Mouse (Mus musculus) midbrain, embryonic 12.5 days (tissue): ENCODE results near the gene Shank1. TPM values are rescaled to one million over a fixed set of nuclear protein-coding genes. Genes with fewer than 3 reads are reported as not detected.

ENCODE experiments used
- ATAC-seq: fragments of 200-750 bp; cut with Nextera tagmentation; 2 replicates; pipeline ENCODE4 v1.8.0; 2017; ENCODE audit warnings: low read depth, moderate TSS enrichment, moderate library complexity; ENCODE audit not compliant: low FRiP score
- H3K27ac ChIP-seq: fragments of 300-500 bp; sonication (generic); replicated peaks from 2 replicates; pipeline ENCODE4 v1.5.1; 2016; ENCODE audit warnings: mild to moderate bottlenecking
- H3K27me3 ChIP-seq: fragments of 300-500 bp; sonication (generic); 2 replicates; pipeline ENCODE4 v1.6.1; 2016; ENCODE audit warnings: mild to moderate bottlenecking
- H3K36me3 ChIP-seq: fragments of 300-500 bp; sonication (generic); 2 replicates; pipeline ENCODE4 v1.6.1; 2016
- H3K4me1 ChIP-seq: fragments of 300-500 bp; sonication (generic); 2 replicates; pipeline ENCODE4 v1.6.1; 2016
- H3K4me2 ChIP-seq: fragments of 300-500 bp; sonication (generic); replicated peaks from 2 replicates; pipeline ENCODE4 v1.6.1; 2016; ENCODE audit warnings: mild to moderate bottlenecking, moderate library complexity
- H3K4me3 ChIP-seq: fragments of 300-500 bp; sonication (generic); 2 replicates; pipeline ENCODE4 v1.5.1; 2016; ENCODE audit warnings: mild to moderate bottlenecking
- H3K9ac ChIP-seq: fragments of 300-500 bp; sonication (generic); replicated peaks from 2 replicates; pipeline ENCODE4 v1.6.1; 2016; ENCODE audit warnings: mild to moderate bottlenecking, moderate library complexity
- H3K9me3 ChIP-seq: fragments of 300-500 bp; sonication (generic); 2 replicates; pipeline ENCODE4 v1.6.1; 2016; ENCODE audit warnings: mild to moderate bottlenecking
- WGBS: fragments of 180-500 bp; shearing (Covaris S2); methylation state at CpG from one replicate; pipeline ENCODE4 v1.1.7; 2016; 5-methylcytosine and 5-hydroxymethylcytosine counted together
- polyA plus RNA-seq: library from polyadenylated mRNA; unstranded; fragments of >200 nt; fragmentation: Nextera tagmentation; extraction: Ambion mirVana; gene quantifications from 2 replicates; pipeline ENCODE4 v1.2.1, GENCODE M21; 2016

Gene Shank1
- polyA plus RNA-seq, 1 experiment from 2014 or later: 8.5 TPM

- WGBS: under 1% methylated on average over 54 of the region's 54 CpGs
- H3K4me1 ChIP-seq: peaks cover 44% of the 10 kb centered on the region
- no peaks in the 10 kb centered on the region for H3K9me3 ChIP-seq
- H3K36me3 ChIP-seq: no peaks in the 10 kb centered on the region
- peak overlapping the region; percentile 60 for H3K9ac ChIP-seq
- H3K27me3 ChIP-seq: peaks cover 77% of the 10 kb centered on the region
- peak; percentile 74 for ATAC-seq
- peak overlapping the region; percentile 45 for H3K4me3 ChIP-seq
- H3K4me2 ChIP-seq: peak overlapping the region; percentile 80
- H3K27ac ChIP-seq: peak overlapping the region; percentile 94
Measured at GRCm38 (mm10) chr7:44359908-44360672, 50.0 kb downstream of the Shank1 start.

DNA sequence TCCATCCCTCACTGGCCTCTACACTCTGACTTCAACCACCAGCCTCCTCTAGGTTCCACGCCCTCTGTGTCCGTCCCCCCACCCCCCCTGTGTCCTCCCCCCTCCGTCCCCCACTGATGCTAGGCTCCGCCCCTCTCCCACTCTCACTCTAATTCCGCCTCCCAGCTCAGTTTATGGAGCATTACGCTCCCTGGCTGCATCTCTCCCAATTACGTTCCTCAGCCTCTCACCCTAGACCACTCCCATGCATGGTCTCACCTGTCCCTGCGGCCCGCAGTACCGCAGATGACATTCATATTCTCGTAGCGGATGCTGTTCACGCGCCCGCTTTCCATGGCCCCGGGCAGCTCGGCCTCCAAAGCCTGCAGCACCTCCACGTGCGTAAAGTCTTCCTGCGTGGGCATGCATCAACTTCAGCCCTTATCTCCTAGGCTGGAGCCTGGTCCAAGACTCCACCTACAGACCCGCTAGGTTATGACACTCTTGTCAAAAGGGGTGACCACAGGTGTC lies 50.8 kb downstream of the Shank1 start:
- peaks cover 69% of the 10 kb centered on the region for H3K27me3 ChIP-seq
- H3K27ac ChIP-seq: no peak overlapping the region
- peak overlapping the region; percentile 55; the same call in 1 of the 2 replicates for H3K9ac ChIP-seq

DNA sequence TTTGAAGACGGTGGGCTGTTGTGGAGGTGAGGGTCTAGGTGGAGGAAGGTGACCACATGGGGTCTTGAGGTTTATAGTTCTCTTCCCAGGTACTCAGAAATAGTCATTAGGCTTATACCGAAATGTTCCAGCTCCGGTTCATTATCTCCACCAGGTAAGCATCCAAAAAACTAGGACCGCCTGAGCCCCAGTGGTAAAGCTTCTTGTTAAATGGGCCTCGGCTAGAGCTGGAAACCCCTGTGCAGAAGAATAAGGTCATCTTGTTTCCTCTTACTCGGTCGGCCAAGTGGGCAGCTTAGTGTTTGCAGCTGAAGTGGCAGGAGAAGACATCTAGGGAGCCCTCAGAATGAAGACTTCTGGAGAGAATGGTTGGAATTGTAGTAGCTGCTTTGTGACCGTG lies 62.6 kb downstream of the Shank1 start:
- H3K27me3 ChIP-seq: 0 out of 2 replicates have a peak, but pooled peaks cover 3% of the 10 kb centered on the region

More for the DNA sequence above, 50.8 kb downstream of the Shank1 start:
- Histone ChIP-seq H3K36me3 (no peaks in the 10 kb centered on the region), H3K4me3 (peak overlapping the region; percentile 45), H3K9me3 (no peaks in the 10 kb centered on the region), H3K4me2 (peak overlapping the region; percentile 80), H3K4me1 (peaks cover 39% of the 10 kb centered on the region)
- 11% methylated on average over 21 of the region's 21 CpGs for WGBS
- ATAC-seq: 0 out of 2 replicates have a peak, but pooled peaks have one; percentile 16

GRCm38 (mm10) chr7:44373460-44373859 lies 63.4 kb downstream of the Shank1 start:
- 19% methylated on average over 7 of the region's 7 CpGs for WGBS
- 0 out of 2 replicates have a peak, but pooled peaks cover 6% of the 10 kb centered on the region for H3K27me3 ChIP-seq
- peak overlapping the region; percentile 89 for H3K4me2 ChIP-seq
- no peaks in the 10 kb centered on the region for H3K36me3 ChIP-seq
- peaks cover 18% of the 10 kb centered on the region for H3K4me1 ChIP-seq
- H3K9ac ChIP-seq: no peak overlapping the region
- ATAC-seq: peak; percentile 35
- no peak overlapping the region for H3K27ac ChIP-seq
- no peaks in the 10 kb centered on the region for H3K9me3 ChIP-seq
- peak overlapping the region; percentile 63 for H3K4me3 ChIP-seq

More for the DNA sequence above, 62.6 kb downstream of the Shank1 start:
- H3K9me3 ChIP-seq: no peaks in the 10 kb centered on the region
- H3K9ac ChIP-seq: no peak overlapping the region
- ATAC-seq: no peak
- H3K4me3 ChIP-seq: no peak overlapping the region
- WGBS: 93% methylated on average over 8 of the region's 8 CpGs
- H3K4me2 ChIP-seq: no peak overlapping the region
- H3K36me3 ChIP-seq: no peaks in the 10 kb centered on the region
- no peak overlapping the region for H3K27ac ChIP-seq
- peaks cover 18% of the 10 kb centered on the region for H3K4me1 ChIP-seq

- Histone ChIP-seq H3K4me1 (peaks cover 18% of the 10 kb centered on the region), H3K27ac (peak overlapping the region; percentile 71), H3K4me3 (peak overlapping the region; percentile 63), H3K27me3 (0 out of 2 replicates have a peak, but pooled peaks cover 6% of the 10 kb centered on the region), H3K36me3 (no peaks in the 10 kb centered on the region), H3K4me2 (peak overlapping the region; percentile 89), H3K9ac (peak overlapping the region; percentile 68), H3K9me3 (no peaks in the 10 kb centered on the region)
- peak; percentile 91 for ATAC-seq
- WGBS: 1% methylated on average over 19 of the region's 19 CpGs
Measured at GRCm38 (mm10) chr7:44373889-44374652, 64.0 kb downstream of the Shank1 start.

GRCm38 (mm10) chr7:44374756-44375155 lies 64.7 kb downstream of the Shank1 start:
- 4% methylated on average over 5 of the region's 5 CpGs for WGBS
- no peaks in the 10 kb centered on the region for H3K36me3 ChIP-seq
- H3K4me3 ChIP-seq: peak overlapping the region; percentile 63
- H3K27ac ChIP-seq: peak overlapping the region; percentile 71
- H3K9ac ChIP-seq: peak overlapping the region; percentile 68
- H3K4me2 ChIP-seq: peak overlapping the region; percentile 89
- 0 out of 2 replicates have a peak, but pooled peaks cover 6% of the 10 kb centered on the region for H3K27me3 ChIP-seq
- H3K4me1 ChIP-seq: peaks cover 18% of the 10 kb centered on the region
- no peaks in the 10 kb centered on the region for H3K9me3 ChIP-seq
- peak; percentile 57 for ATAC-seq

GRCm38 (mm10) chr7:44375207-44375606 lies 65.2 kb downstream of the Shank1 start:
- no peak for ATAC-seq
- Histone ChIP-seq H3K4me3 (peak overlapping the region; percentile 63), H3K9ac (no peak overlapping the region)

GRCm38 (mm10) chr7:44375793-44376192 lies 65.7 kb downstream of the Shank1 start:
- no peak overlapping the region for H3K27ac ChIP-seq
- H3K27me3 ChIP-seq: 0 out of 2 replicates have a peak, but pooled peaks cover 6% of the 10 kb centered on the region
- WGBS: 60% methylated on average over 3 of the region's 3 CpGs
- H3K4me3 ChIP-seq: no peak overlapping the region
- ATAC-seq: no peak
- no peak overlapping the region for H3K4me2 ChIP-seq
- H3K36me3 ChIP-seq: no peaks in the 10 kb centered on the region
- no peaks in the 10 kb centered on the region for H3K9me3 ChIP-seq
- H3K9ac ChIP-seq: no peak overlapping the region
- peaks cover 18% of the 10 kb centered on the region for H3K4me1 ChIP-seq

More at GRCm38 (mm10) chr7:44375207-44375606, 65.2 kb downstream of the Shank1 start:
- H3K4me1 ChIP-seq: peaks cover 18% of the 10 kb centered on the region
- H3K9me3 ChIP-seq: no peaks in the 10 kb centered on the region
- 1% methylated on average over 10 of the region's 10 CpGs for WGBS
- 0 out of 2 replicates have a peak, but pooled peaks cover 6% of the 10 kb centered on the region for H3K27me3 ChIP-seq
- peak overlapping the region; percentile 71; the same call in 1 of the 2 replicates for H3K27ac ChIP-seq
- no peaks in the 10 kb centered on the region for H3K36me3 ChIP-seq
- peak overlapping the region; percentile 89 for H3K4me2 ChIP-seq

GRCm38 (mm10) chr7:44378290-44378689 lies 68.2 kb downstream of the Shank1 start:
- WGBS: 58% methylated on average over 4 of the region's 4 CpGs
- H3K9ac ChIP-seq: no peak overlapping the region
- H3K4me2 ChIP-seq: no peak overlapping the region
- peaks cover 6% of the 10 kb centered on the region; the same call in 1 of the 2 replicates for H3K27me3 ChIP-seq
- ATAC-seq: no peak
- no peak overlapping the region for H3K27ac ChIP-seq
- peaks cover 20% of the 10 kb centered on the region for H3K4me1 ChIP-seq
- H3K9me3 ChIP-seq: no peaks in the 10 kb centered on the region
- H3K36me3 ChIP-seq: no peaks in the 10 kb centered on the region
- H3K4me3 ChIP-seq: no peak overlapping the region

DNA sequence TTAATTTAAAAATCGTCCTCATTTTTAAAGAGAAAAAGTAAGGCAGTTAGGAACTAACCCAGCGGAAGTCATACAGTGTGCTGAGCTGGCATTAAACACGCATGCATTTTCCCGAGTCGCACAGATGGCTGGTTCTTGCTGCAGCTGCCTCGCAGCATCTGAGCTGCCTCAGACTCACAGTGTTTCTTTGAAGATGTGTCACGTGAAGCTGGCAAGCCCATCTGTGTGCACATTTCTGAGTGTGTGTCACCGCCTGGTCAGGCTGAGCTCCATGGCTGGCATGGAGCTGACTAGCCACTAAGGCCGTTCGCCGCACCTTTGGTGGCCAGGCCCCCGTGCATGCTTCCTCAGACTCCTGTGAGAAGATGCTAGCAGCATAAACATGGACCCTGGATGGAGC lies 72.5 kb downstream of the Shank1 start:
- H3K36me3 ChIP-seq: no peaks in the 10 kb centered on the region
- H3K9me3 ChIP-seq: no peaks in the 10 kb centered on the region
- peaks cover 14% of the 10 kb centered on the region for H3K27me3 ChIP-seq
- no peak overlapping the region for H3K4me2 ChIP-seq
- peaks cover 14% of the 10 kb centered on the region for H3K4me1 ChIP-seq
- 70% methylated on average over 12 of the region's 12 CpGs for WGBS
- H3K9ac ChIP-seq: no peak overlapping the region
- H3K4me3 ChIP-seq: no peak overlapping the region
- peak overlapping the region; percentile 44 for H3K27ac ChIP-seq
- ATAC-seq: no peak

DNA sequence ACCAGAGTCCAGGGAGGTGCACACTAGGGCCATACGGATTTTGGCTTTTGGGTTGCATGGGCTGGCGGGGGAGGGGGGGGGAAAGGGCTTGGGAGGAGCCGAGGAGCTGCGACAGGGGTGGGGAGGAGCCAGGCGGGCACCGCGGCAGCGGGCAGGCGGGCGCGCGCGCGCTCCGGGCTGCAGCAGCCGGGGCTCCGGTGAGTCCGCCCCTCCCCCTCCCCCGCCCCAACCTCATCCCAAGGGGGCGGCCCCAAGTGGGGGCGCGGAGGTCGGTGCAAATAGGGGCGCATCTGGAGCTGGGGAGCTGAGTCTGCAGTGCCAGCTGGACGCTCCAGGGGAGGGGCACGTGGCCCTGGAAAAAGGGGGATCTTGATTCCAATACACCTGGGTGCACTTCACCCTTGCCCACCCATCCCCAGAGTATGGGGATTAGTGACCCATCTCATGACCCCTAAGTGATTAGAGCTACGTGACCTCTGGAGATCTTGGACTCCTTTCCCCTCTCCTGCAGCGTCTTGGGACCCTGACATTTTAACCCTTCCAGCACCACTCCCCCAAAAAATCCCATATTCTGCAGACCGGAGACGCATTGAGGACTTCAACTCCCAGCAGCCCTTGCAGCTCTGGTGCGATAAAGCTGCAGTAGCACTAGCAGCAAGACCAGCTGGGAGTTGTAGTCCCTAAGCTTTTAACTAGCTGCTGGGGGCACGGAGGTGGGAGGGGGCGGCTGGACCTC lies 74.1 kb downstream of the Shank1 start, which contains the start of gene Syt3:
Gene Syt3, plus strand, starts transcription at position 123 of the 736 bp plus-strand sequence.
- peaks cover 11% of the 10 kb centered on the region for H3K27me3 ChIP-seq
- peak; percentile 89 for ATAC-seq
- H3K4me3 ChIP-seq: peak within 1 kb of the TSS; percentile 49
- H3K27ac ChIP-seq: peak within 1 kb of the TSS; percentile 44
- H3K9me3 ChIP-seq: no peaks in the 10 kb centered on the region
- H3K36me3 ChIP-seq: no peaks in the 10 kb centered on the region
- H3K4me1 ChIP-seq: peaks cover 14% of the 10 kb centered on the region
- peak within 1 kb of the TSS; percentile 78 for H3K4me2 ChIP-seq
- WGBS: under 1% methylated on average over 16 of the region's 33 CpGs
- H3K9ac ChIP-seq: peak within 1 kb of the TSS; percentile 63
